Mouse (Mus musculus): Measurements from ENCODE around the gene Tnc. TPM values are rescaled to one million over a fixed set of nuclear protein-coding genes. Genes with fewer than 3 reads are reported as not detected.
A peak's percentile ranks its signal among the peaks of the same experiment; 100 is the strongest.

Tnc gene
- polyA plus RNA-seq, 1 experiment from 2014 or later: 36.4 TPM

DNA sequence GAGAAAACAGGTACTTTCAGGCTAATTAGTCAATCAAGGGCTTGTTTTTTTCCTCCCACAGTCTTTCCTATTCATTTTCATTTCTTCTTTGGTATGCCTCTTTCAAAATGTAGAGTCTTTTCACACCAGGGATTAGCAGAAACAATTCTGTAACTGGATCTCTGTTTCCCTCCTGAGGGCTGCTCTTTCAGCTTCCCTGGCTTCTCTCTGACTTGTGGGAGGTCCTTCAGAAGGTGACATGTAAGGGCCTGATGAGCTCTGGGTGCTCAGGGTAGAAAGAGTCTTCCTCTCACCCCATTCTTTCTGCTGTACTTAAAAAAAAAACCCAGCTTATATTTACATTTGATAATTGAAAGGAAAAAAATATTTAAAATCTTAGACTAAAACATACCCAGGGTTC lies 60.2 kb downstream of the Tnc start:
- Histone ChIP-seq H3K4me2 (no peak overlapping the region), H3K27ac (ENCODE audit: low read depth) (no peak overlapping the region)

GRCm38 (mm10) chr4:63983098-63983445 lies 63.7 kb downstream of the Tnc start:
- no peaks in the 10 kb centered on the region for H3K36me3 ChIP-seq (ENCODE audit: insufficient read depth)
- H3K4me2 ChIP-seq: no peak overlapping the region; the same call in 1 of the 2 replicates
- TF ChIP-seq CTCF (IDR thresholded peaks at IDR 0.05; ENCODE audit: low read depth): no peak
- H3K4me1 ChIP-seq (ENCODE audit: insufficient read depth): peaks cover 33% of the 10 kb centered on the region
- DNase-seq: peak; percentile 79
- no peak overlapping the region for H3K4me3 ChIP-seq (ENCODE audit: low read depth, low read length)
- H3K27ac ChIP-seq (ENCODE audit: low read depth): peak overlapping the region; percentile 74
- WGBS: 6% methylated on average over 8 of the region's 8 CpGs
- no peaks in the 10 kb centered on the region for H3K27me3 ChIP-seq (ENCODE audit: insufficient read depth, low read length)
- H3K9me3 ChIP-seq (ENCODE audit: low read depth, low read length): no peaks in the 10 kb centered on the region
- peak; percentile 78 for ATAC-seq (ENCODE audit: insufficient read depth)
- H3K9ac ChIP-seq: no peak overlapping the region

More for the DNA sequence above, 60.2 kb downstream of the Tnc start:
- H3K4me3 ChIP-seq (ENCODE audit: low read depth, low read length): no peak overlapping the region
- DNase-seq (no peak), ATAC-seq (ENCODE audit: insufficient read depth) (no peak)
- H3K9ac ChIP-seq: no peak overlapping the region
- TF ChIP-seq CTCF (IDR thresholded peaks at IDR 0.05; ENCODE audit: low read depth): no peak
- H3K36me3 ChIP-seq (ENCODE audit: insufficient read depth): no peaks in the 10 kb centered on the region
- no peaks in the 10 kb centered on the region for H3K9me3 ChIP-seq (ENCODE audit: low read depth, low read length)
- peaks cover 27% of the 10 kb centered on the region for H3K4me1 ChIP-seq (ENCODE audit: insufficient read depth)
- H3K27me3 ChIP-seq (ENCODE audit: insufficient read depth, low read length): no peaks in the 10 kb centered on the region

DNA sequence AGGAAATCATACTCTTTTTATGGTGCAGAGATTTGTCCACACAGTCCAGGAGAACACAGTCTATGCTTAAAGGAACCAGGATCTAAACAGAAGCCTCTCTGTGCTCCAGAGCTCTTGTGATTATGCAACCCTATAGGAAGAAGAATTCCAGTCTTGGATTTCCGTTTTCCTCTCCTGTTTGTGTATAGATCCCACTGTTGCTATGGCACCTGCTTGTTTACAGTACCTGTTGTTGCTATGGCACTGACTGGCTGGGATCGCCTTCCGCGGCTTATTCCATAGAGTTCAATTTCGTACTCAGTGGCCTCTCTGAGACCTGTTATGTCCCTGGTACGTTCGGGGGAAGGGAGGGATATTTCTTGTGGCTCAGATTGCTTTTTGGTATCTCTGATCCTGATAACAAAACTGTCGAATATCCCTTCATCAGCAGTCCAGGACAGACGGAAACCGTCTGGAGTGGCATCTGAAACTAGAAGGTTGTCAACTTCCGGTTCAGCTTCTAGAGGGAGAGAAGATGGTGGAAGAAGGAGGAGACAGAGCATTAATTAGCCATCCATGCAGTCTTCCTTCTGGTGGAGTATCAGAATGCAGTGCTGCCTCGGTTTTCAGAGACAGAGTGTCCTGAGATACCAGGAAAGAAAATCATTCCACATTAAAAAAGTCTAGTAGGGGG lies 64.3 kb downstream of the Tnc start:
- Histone ChIP-seq H3K4me2 (peak overlapping the region; percentile 2; the same call in 1 of the 2 replicates), H3K9me3 (ENCODE audit: low read depth, low read length) (no peaks in the 10 kb centered on the region), H3K9ac (no peak overlapping the region), H3K27me3 (ENCODE audit: insufficient read depth, low read length) (no peaks in the 10 kb centered on the region), H3K4me3 (ENCODE audit: low read depth, low read length) (no peak overlapping the region), H3K4me1 (ENCODE audit: insufficient read depth) (peaks cover 33% of the 10 kb centered on the region), H3K36me3 (ENCODE audit: insufficient read depth) (no peaks in the 10 kb centered on the region), H3K27ac (ENCODE audit: low read depth) (peak overlapping the region; percentile 74)
- no peak for TF ChIP-seq CTCF (IDR thresholded peaks at IDR 0.05; ENCODE audit: low read depth)
- ATAC-seq (ENCODE audit: insufficient read depth) (peak; percentile 57), DNase-seq (no peak)
- WGBS: 31% methylated on average over 12 of the region's 12 CpGs

DNA sequence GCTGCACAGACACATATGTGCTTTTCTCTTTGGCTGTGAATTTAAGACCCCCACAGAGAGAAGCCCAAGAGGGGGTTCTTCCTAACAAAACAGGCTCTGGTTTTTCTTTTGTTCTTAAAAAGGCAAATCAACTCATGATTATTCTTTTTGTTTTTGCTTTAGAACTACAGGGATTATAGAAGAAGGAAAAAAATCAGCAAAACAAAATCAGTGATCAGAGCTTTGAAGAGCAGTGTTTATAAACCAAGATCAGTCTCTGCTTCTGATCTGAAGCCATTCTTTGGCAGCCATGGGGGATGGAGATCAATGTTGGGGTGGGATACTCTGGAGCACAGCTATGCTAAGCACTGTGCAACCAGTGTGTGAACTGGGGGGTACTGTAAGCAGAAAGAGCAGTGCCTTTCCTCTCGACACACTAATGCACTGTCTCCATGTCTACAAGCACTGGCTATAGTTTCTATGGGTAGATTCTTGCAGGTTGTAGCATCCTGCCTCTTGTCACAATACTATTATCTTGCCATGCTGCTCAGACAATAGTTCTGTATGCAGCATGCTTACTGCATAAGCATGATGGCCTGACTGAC lies 66.5 kb downstream of the Tnc start:
- Histone ChIP-seq H3K4me1 (ENCODE audit: insufficient read depth) (peaks cover 25% of the 10 kb centered on the region), H3K36me3 (ENCODE audit: insufficient read depth) (no peaks in the 10 kb centered on the region), H3K27ac (ENCODE audit: low read depth) (no peak overlapping the region), H3K4me3 (ENCODE audit: low read depth, low read length) (no peak overlapping the region), H3K4me2 (no peak overlapping the region), H3K27me3 (ENCODE audit: insufficient read depth, low read length) (no peaks in the 10 kb centered on the region), H3K9ac (no peak overlapping the region), H3K9me3 (ENCODE audit: low read depth, low read length) (no peaks in the 10 kb centered on the region)
- DNase-seq (no peak), ATAC-seq (ENCODE audit: insufficient read depth) (no peak)
- no peak for TF ChIP-seq CTCF (IDR thresholded peaks at IDR 0.05; ENCODE audit: low read depth)
- 50% methylated on average over 1 of the region's 1 CpGs for WGBS

DNA sequence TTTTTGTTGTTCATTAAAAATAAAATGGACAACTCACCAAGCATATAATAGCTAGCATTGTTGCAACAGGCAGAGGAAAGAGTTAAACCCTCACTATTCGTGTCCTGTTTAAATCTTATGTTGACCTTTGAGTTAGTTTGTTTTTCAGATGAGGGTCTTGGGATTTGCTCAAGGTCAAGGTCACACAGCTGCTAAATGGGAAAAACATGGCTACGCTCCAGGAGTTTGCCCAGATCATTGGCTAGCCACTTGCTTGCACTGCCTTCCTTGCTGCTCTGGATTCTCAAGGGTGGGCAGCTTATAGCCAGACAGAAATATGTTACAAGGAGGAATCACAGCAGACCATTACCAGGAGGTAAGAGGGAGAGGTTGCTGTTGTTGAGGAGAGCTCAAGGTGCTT lies 67.2 kb downstream of the Tnc start:
- no peak overlapping the region for H3K4me3 ChIP-seq (ENCODE audit: low read depth, low read length)
- peaks cover 25% of the 10 kb centered on the region for H3K4me1 ChIP-seq (ENCODE audit: insufficient read depth)
- 23% methylated on average over 2 of the region's 2 CpGs for WGBS
- H3K27ac ChIP-seq (ENCODE audit: low read depth): no peak overlapping the region
- H3K9me3 ChIP-seq (ENCODE audit: low read depth, low read length): no peaks in the 10 kb centered on the region
- no peaks in the 10 kb centered on the region for H3K36me3 ChIP-seq (ENCODE audit: insufficient read depth)
- ATAC-seq (ENCODE audit: insufficient read depth) (no peak), DNase-seq (peak; percentile 61)
- no peak for TF ChIP-seq CTCF (IDR thresholded peaks at IDR 0.05; ENCODE audit: low read depth)
- no peak overlapping the region for H3K4me2 ChIP-seq
- H3K27me3 ChIP-seq (ENCODE audit: insufficient read depth, low read length): no peaks in the 10 kb centered on the region
- H3K9ac ChIP-seq: no peak overlapping the region

- no peaks in the 10 kb centered on the region for H3K27me3 ChIP-seq (ENCODE audit: insufficient read depth, low read length)
- no peak overlapping the region for H3K4me2 ChIP-seq
- H3K36me3 ChIP-seq (ENCODE audit: insufficient read depth): no peaks in the 10 kb centered on the region
- TF ChIP-seq CTCF (IDR thresholded peaks at IDR 0.05; ENCODE audit: low read depth): no peak
- ATAC-seq (ENCODE audit: insufficient read depth) (no peak), DNase-seq (no peak)
- H3K27ac ChIP-seq (ENCODE audit: low read depth): no peak overlapping the region
- H3K9me3 ChIP-seq (ENCODE audit: low read depth, low read length): no peaks in the 10 kb centered on the region
- H3K9ac ChIP-seq: no peak overlapping the region
- no peak overlapping the region for H3K4me3 ChIP-seq (ENCODE audit: low read depth, low read length)
- no peaks in the 10 kb centered on the region for H3K4me1 ChIP-seq (ENCODE audit: insufficient read depth)
- 95% methylated on average over 2 of the region's 2 CpGs for WGBS
Observed at GRCm38 (mm10) chr4:63972536-63972935, 74.3 kb downstream of the Tnc start.

DNA sequence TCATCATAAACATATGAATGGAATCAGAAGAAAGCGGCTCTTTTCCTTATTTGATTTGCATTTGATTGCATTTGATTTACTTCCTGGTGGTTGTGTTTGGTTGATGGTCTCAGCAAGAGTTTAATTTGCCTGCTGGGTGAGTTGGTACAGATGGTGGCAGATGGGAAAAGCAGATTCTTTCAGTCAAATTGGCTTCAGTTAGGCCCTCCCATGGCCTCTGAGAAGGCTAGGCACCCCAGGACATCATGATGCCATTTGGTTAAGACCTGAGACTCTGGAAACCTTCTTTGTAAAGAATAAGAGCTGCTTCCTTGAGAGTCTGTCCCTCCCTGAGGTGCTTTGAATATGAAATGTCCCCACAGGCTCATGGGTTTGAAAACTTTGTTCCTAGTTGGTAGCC lies 75.1 kb downstream of the Tnc start:
- no peak for ATAC-seq (ENCODE audit: insufficient read depth)

More for the DNA sequence above, 75.1 kb downstream of the Tnc start:
- H3K9me3 ChIP-seq (ENCODE audit: low read depth, low read length): no peaks in the 10 kb centered on the region
- no peak overlapping the region for H3K27ac ChIP-seq (ENCODE audit: low read depth)
- H3K4me2 ChIP-seq: no peak overlapping the region
- no peaks in the 10 kb centered on the region for H3K36me3 ChIP-seq (ENCODE audit: insufficient read depth)
- 69% methylated on average over 1 of the region's 1 CpGs for WGBS
- H3K27me3 ChIP-seq (ENCODE audit: insufficient read depth, low read length): no peaks in the 10 kb centered on the region
- no peak overlapping the region for H3K9ac ChIP-seq
- TF ChIP-seq CTCF (IDR thresholded peaks at IDR 0.05; ENCODE audit: low read depth): no peak
- no peak overlapping the region for H3K4me3 ChIP-seq (ENCODE audit: low read depth, low read length)
- no peak for DNase-seq
- no peaks in the 10 kb centered on the region for H3K4me1 ChIP-seq (ENCODE audit: insufficient read depth)

Measured in lung, embryonic 14.5 days (tissue).